Mouse (Mus musculus) liver, embryonic 14 days (tissue): ENCODE results near the gene Gm3012. TPM values are rescaled to one million over a fixed set of nuclear protein-coding genes. Genes with fewer than 3 reads are reported as not detected.

Experiments
- polyA plus RNA-seq: library from polyadenylated mRNA; depleted of rRNA; stranded (reverse); fragments of >200 nt; gene quantifications from 2 replicates; pipeline ENCODE4 v1.2.3, GENCODE M21; 2012; rRNA removed

Gene Gm3012
- polyA plus RNA-seq, result not detected in 2 replicates

DNA sequence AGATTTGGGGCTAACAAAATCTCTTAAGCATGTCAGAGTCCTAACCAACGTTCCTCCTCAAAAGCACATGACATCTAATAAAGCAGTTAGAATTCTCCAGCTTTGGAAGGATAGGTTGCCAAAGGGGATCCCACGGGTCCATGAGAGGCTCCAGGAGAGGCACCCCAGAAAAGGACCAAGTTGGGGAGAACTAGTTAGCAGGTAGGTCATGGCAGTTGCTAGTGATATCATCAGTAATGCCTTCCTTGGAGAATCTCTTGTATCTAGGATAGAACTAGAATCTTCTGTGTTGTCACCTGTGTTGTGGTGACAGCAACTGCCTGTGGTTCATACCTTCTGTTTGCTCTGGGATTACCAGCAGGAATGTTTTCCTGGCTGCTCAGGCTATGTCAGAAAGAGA lies at the start of gene Gm3012:
Gm3012 (plus strand) TSS at position 301 of the 400 bp plus-strand sequence.

DNA sequence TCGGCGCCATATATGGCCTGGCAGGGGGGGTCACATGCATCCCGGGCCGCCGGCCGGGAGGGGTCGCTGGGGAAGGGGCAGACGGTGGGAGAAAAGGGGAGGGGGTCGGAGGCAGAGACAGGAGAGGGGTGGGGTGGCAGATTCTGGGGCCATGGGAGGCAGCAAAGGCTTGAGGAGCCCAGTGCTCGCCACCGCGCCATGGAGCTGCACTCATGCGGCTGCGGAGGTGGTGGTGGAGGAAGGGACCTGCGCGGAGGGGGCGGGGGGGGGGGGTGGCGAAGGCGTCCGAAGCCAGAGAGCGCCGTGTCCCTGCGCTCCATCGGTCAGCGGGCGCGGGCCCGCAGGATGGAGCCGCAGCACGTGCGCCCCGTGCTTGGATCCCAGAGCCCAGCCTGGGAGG lies 17.4 kb downstream of the Gm3012 start, which contains the start of gene Gm3020:
Gm3020 (plus strand) TSS at position 301 of the 400 bp plus-strand sequence.

DNA sequence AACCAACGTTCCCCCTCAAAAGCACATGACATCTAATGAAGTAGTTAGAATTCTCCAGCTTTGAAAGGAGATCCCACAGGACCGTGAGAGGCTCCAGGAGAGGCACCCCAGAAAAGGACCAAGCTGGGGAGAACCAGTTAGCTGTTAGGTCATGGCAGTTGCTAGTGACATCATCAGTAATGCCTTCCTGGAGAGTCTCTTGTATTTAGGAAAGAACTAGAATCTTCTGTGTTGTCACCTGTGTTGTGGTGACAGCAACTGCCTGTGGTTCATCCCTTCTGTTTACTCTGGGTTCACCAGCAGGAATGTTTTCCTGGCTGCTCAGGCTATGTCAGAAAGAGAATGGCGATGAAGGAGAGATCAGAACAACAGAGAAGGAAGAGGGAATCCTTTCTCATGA lies 54.2 kb downstream of the Gm3012 start, which contains the start of gene Gm3043:
Gm3043 (plus strand) TSS at position 301 of the 400 bp plus-strand sequence.

Other genes with a start within 250 kb of the Gm3012 start
- not detected in 2 replicates for gene Gm10413, start 239.4 kb upstream of the Gm3012 start, polyA plus RNA-seq
- 0.01 and 0.02 TPM in 2 replicates for gene Gm10409, start 221.9 kb upstream of the Gm3012 start, polyA plus RNA-seq
- 0.07 TPM in 1 of 2 replicates, not detected in the other for gene Gm3005, start 206.4 kb upstream of the Gm3012 start, polyA plus RNA-seq
- not detected in 2 replicates for gene Gm10408, start 185.1 kb upstream of the Gm3012 start, polyA plus RNA-seq
- 0.01 and 0.02 TPM in 2 replicates for gene Gm3020, start 17.5 kb downstream of the Gm3012 start, polyA plus RNA-seq
- not detected in 2 replicates for gene Gm3043, start 54.3 kb downstream of the Gm3012 start, polyA plus RNA-seq
- gene Gm3002, start 175.6 kb downstream of the Gm3012 start, polyA plus RNA-seq, result 0.05 TPM in 1 of 2 replicates, not detected in the other
- not detected in 2 replicates for gene Gm3033, start 211.7 kb downstream of the Gm3012 start, polyA plus RNA-seq
- not detected in 2 replicates for gene Gm2916, start 249.7 kb downstream of the Gm3012 start, polyA plus RNA-seq